Mouse (Mus musculus) liver, adult 2 months (tissue): ENCODE results near the gene Acads.

Experiments used
- CTCF ChIP-seq: fragments of 200-500 bp; IDR thresholded peaks from 2 replicates; pipeline ENCODE4 v1.5.1; 2011; ENCODE audit warnings: low read depth, low read length, control low read depth
- POLR2A ChIP-seq: fragments of 200-500 bp; IDR thresholded peaks from 2 replicates; pipeline ENCODE4 v1.6.1; 2011; ENCODE audit warnings: low read length, control low read depth; ENCODE audit not compliant: insufficient read depth; ENCODE audit errors: extremely low read depth

DNA sequence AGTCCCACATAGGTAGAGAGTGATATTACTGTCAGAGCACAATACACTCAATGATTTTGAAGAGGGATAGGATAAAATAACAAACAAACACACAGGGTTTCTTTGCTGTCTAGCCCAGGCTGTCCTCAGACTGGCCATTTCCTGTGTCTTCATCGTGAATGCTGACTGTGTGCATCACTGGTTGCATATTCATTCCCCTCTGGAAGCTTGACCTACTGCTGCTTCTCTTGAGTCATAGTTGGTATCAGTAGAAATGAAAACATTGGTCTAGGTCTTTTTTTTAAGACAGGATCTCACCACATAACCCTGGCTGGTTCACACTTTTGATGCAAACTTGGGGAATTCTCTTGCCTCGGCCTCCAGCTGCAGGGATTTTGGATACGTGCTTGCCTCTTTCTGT lies 49.5 kb downstream of the Acads start:
- TF ChIP-seq POLR2A (no peak), CTCF (no peak)
